Mouse (Mus musculus) hindbrain, postnatal 0 days (tissue): ENCODE results near the gene Nptxr. TPM values are rescaled to one million over a fixed set of nuclear protein-coding genes. Genes with fewer than 3 reads are reported as not detected.
A peak's percentile ranks its signal among the peaks of the same experiment; 100 is the strongest.

Experiments used
- ATAC-seq: fragments of 200-750 bp; cut with Nextera tagmentation; 2 replicates; pipeline ENCODE4 v1.8.0; 2017; ENCODE audit warnings: mild to moderate bottlenecking, moderate TSS enrichment, moderate library complexity
- DNase-seq: peaks from one replicate; pipeline ENCODE4 v3.0.0-alpha.2; 2015; ENCODE audit warnings: low spot score
- H3K27ac ChIP-seq: fragments of 300-500 bp; sonication (generic); 2 replicates; pipeline ENCODE4 v1.5.1; 2014; ENCODE audit warnings: mild to moderate bottlenecking
- H3K27me3 ChIP-seq: fragments of 300-500 bp; sonication (generic); 2 replicates; pipeline ENCODE4 v1.6.1; 2014; ENCODE audit warnings: low read length, mixed read lengths; ENCODE audit not compliant: insufficient read depth
- H3K36me3 ChIP-seq: fragments of 300-500 bp; sonication (generic); 2 replicates; pipeline ENCODE4 v1.6.1; 2014; ENCODE audit warnings: low read length, mixed read lengths; ENCODE audit not compliant: insufficient read depth
- H3K4me1 ChIP-seq: fragments of 300-500 bp; sonication (generic); 2 replicates; pipeline ENCODE4 v1.6.1; 2014; ENCODE audit warnings: antibody characterized with exemption, low read length, mixed read lengths; ENCODE audit not compliant: insufficient read depth
- H3K4me2 ChIP-seq: fragments of 300-500 bp; sonication (generic); 2 replicates; pipeline ENCODE4 v1.6.1; 2014; ENCODE audit warnings: low read depth, mild to moderate bottlenecking, low read length, moderate library complexity, mixed read lengths
- H3K4me3 ChIP-seq: fragments of 300-500 bp; sonication (generic); 2 replicates; pipeline ENCODE4 v1.5.1; 2014; ENCODE audit warnings: low read length
- H3K9ac ChIP-seq: fragments of 300-500 bp; sonication (generic); replicated peaks from 2 replicates; pipeline ENCODE4 v1.6.1; 2014; ENCODE audit warnings: mild to moderate bottlenecking, low read length, moderate library complexity, mixed read lengths
- H3K9me3 ChIP-seq: fragments of 300-500 bp; sonication (generic); 2 replicates; pipeline ENCODE4 v1.6.1; 2016; ENCODE audit warnings: low read length, mixed read lengths
- CTCF ChIP-seq: IDR thresholded peaks from 2 replicates; pipeline ENCODE4 v1.5.1; 2016; ENCODE audit warnings: antibody characterized with exemption, control low read depth, low read depth
- WGBS: fragments of 180-500 bp; shearing (Covaris S2); extraction: QIAGEN DNeasy Blood & Tissue Kit; methylation state at CpG from one replicate; pipeline ENCODE4 v1.1.7; 2014; 5-methylcytosine and 5-hydroxymethylcytosine counted together
- polyA plus RNA-seq: library from polyadenylated mRNA; unstranded; fragments of >200 nt; fragmentation: Nextera tagmentation; extraction: Ambion mirVana; gene quantifications from 2 replicates; pipeline ENCODE4 v1.2.1, GENCODE M21; 2015
- total RNA-seq: library from RNA; depleted of rRNA; stranded (reverse); fragments of >200 nt; gene quantifications from 2 replicates; pipeline ENCODE4 v1.2.3, GENCODE M21; 2014

Gene Nptxr
- total and polyA plus RNA-seq, 2 experiments from 2014 or later: 68.5 to 226 TPM

DNA sequence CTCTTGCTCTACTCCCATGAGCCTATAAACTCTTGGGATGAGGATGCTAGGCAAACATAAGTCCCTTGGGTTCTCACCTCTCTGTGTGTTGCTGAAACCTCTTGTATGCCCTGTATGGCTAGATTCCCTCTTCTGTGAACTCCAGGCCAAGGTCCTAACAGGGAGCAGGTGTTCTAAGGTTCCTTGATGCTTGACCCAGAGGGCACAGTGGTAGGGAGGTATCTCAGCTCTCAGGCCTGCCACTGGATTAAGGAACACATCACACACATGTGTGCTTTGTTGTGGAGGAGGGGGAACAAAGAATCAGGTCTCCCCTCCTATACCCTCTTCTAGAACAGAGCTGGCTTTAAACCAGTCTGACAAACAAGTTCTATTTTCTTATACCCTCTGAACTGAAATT lies 26.8 kb downstream of the Nptxr start, which contains the start of gene Dnal4:
Dnal4 (minus strand) TSS at position 101 of the 400 bp plus-strand sequence.
- Histone ChIP-seq H3K4me2 (no peak within 1 kb of the TSS), H3K27ac (no peak within 1 kb of the TSS), H3K4me1 (peaks cover 9% of the 10 kb centered on the region), H3K9ac (no peak within 1 kb of the TSS), H3K4me3 (no peak within 1 kb of the TSS), H3K9me3 (no peaks in the 10 kb centered on the region), H3K36me3 (no peaks in the 10 kb centered on the region), H3K27me3 (no peaks in the 10 kb centered on the region)
- DNase-seq: no peak
- ATAC-seq: no peak
- TF ChIP-seq CTCF: no peak

DNA sequence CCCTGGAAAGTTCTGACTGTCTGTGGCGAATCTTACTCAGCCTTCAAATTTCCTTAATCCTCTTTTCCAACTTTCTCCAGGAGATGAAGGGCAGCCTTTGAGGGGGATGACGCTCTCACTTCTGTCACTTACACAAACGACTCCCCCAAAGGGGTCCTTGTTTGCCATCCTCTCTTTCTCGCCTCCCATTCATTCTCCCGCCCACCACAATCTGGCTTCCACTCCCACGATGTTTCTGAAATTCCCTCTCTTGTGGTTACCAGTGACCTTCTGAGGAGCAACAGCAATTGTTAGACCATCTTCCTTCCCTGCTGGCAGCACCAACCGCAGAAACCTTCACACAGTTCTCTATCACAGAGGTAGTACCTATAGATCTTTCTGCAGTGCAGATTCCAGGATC lies 28.9 kb downstream of the Nptxr start:
- peaks cover 9% of the 10 kb centered on the region for H3K4me1 ChIP-seq
- H3K36me3 ChIP-seq: no peaks in the 10 kb centered on the region
- H3K9me3 ChIP-seq: no peaks in the 10 kb centered on the region
- ATAC-seq (no peak), DNase-seq (no peak)
- no peak overlapping the region for H3K9ac ChIP-seq
- no peak overlapping the region for H3K4me3 ChIP-seq
- no peak for TF ChIP-seq CTCF
- no peaks in the 10 kb centered on the region for H3K27me3 ChIP-seq
- no peak overlapping the region for H3K27ac ChIP-seq
- WGBS: 71% methylated on average over 7 of the region's 7 CpGs
- no peak overlapping the region for H3K4me2 ChIP-seq

- H3K4me3 ChIP-seq: peak overlapping the region; percentile 67
- H3K36me3 ChIP-seq: no peaks in the 10 kb centered on the region
- H3K27me3 ChIP-seq: no peaks in the 10 kb centered on the region
- H3K27ac ChIP-seq: peak overlapping the region; percentile 69
- H3K9ac ChIP-seq: peak overlapping the region; percentile 63
- no peaks in the 10 kb centered on the region for H3K9me3 ChIP-seq
- under 1% methylated on average over 48 of the region's 50 CpGs for WGBS
- DNase-seq (peak; percentile 99), ATAC-seq (peak; percentile 98)
- peaks cover 9% of the 10 kb centered on the region for H3K4me1 ChIP-seq
- TF ChIP-seq CTCF: no peak
- peak overlapping the region; percentile 66 for H3K4me2 ChIP-seq
These were observed 30.2 kb downstream of the Nptxr start for GRCm38 (mm10) chr15:79774117-79775027.

- Histone ChIP-seq H3K4me1 (peaks cover 17% of the 10 kb centered on the region), H3K4me2 (no peak overlapping the region), H3K9me3 (no peaks in the 10 kb centered on the region), H3K27ac (no peak overlapping the region), H3K4me3 (no peak overlapping the region), H3K27me3 (no peaks in the 10 kb centered on the region), H3K9ac (no peak overlapping the region), H3K36me3 (no peaks in the 10 kb centered on the region)
- no peak for ATAC-seq
- TF ChIP-seq CTCF: no peak
- peak; percentile 40 for DNase-seq
- WGBS: 53% methylated on average over 21 of the region's 21 CpGs
These were observed 33.8 kb downstream of the Nptxr start for GRCm38 (mm10) chr15:79770629-79771240.

GRCm38 (mm10) chr15:79768302-79768701 lies 36.3 kb downstream of the Nptxr start:
- Histone ChIP-seq H3K27me3 (no peaks in the 10 kb centered on the region), H3K4me3 (no peak overlapping the region), H3K36me3 (peaks cover 4% of the 10 kb centered on the region; the same call in 1 of the 2 replicates), H3K4me1 (peaks cover 23% of the 10 kb centered on the region; the same call in 1 of the 2 replicates), H3K27ac (no peak overlapping the region), H3K9ac (no peak overlapping the region), H3K4me2 (no peak overlapping the region), H3K9me3 (no peaks in the 10 kb centered on the region)
- WGBS: 47% methylated on average over 6 of the region's 6 CpGs
- ATAC-seq: no peak
- no peak for DNase-seq
- no peak for TF ChIP-seq CTCF

DNA sequence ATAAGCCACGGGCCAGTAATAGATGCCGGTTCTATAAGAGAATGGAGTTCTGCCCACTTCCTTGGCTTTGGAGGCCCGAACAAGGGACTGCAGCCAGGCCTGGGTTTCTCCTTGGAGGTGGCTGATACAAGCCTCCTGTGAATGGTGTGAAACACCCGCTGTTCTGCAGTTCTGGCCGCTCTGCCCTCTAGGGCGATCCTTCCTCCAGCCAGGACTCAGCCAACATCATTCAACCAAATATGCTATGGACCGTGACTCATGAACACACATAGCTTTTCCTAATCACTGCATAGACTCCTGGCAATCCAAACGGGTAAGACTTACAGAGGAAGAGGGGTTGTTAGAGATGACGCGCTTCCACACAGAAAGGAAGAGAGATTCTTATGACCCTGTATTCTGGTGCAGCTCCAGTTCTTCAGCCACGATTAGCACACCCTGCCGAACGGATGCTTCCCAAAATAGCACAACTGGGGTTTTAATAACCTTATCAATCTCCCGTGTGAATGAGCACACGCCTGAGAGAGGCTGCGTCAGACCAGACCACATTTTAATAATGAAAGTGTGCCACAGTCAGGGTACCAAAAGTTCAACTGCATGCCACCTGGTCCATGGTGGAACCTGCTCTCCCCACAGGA lies 37.1 kb downstream of the Nptxr start:
- peaks cover 10% of the 10 kb centered on the region; the same call in 1 of the 2 replicates for H3K36me3 ChIP-seq
- H3K4me2 ChIP-seq: no peak overlapping the region
- peaks cover 20% of the 10 kb centered on the region; the same call in 1 of the 2 replicates for H3K4me1 ChIP-seq
- H3K27ac ChIP-seq: 0 out of 2 replicates have a peak overlapping the region, but pooled peaks have one; percentile 1
- DNase-seq (no peak), ATAC-seq (no peak)
- TF ChIP-seq CTCF: no peak
- 72% methylated on average over 16 of the region's 16 CpGs for WGBS
- H3K4me3 ChIP-seq: no peak overlapping the region
- H3K9me3 ChIP-seq: no peaks in the 10 kb centered on the region
- H3K27me3 ChIP-seq: no peaks in the 10 kb centered on the region
- no peak overlapping the region for H3K9ac ChIP-seq
